Mouse (Mus musculus) c-Kit-positive CD71-positive TER-119-positive erythroid progenitor cells, embryonic 14.5 days (primary cell): Measurements from ENCODE around the gene Kera.

Experiments used
- DNase-seq: peaks from one replicate; pipeline ENCODE4 v3.0.0-alpha.2; 2013; ENCODE audit warnings: low spot score

Kera gene

DNA sequence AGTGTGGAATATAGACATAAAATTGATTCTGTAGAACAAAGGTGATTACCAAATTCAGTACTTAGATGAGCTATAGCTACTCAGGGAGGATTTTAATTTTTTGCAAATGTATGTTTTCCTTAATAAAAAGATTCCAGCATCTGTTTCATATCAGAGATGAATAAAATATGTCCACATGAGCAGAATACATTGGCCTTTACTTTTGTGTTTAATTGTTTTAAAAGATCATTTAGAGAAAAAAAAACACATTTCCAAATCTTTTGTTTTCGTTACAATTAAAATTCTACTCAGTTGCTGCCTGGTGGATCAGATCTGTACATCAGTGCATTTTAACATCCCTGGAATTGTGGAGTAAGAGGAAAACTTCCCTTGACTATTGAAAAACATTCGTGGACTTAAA lies at the start of gene Kera:
Gene Kera, plus strand, starts transcription at position 301 of the 400 bp plus-strand sequence.
- DNase-seq = no peak

- DNase-seq = no peak
These were observed 41.5 kb upstream of the Kera start, which contains the start of gene Lum for GRCm38 (mm10) chr10:97564957-97565856. Gene Lum, plus strand, starts transcription at chr10:97565128.

DNA sequence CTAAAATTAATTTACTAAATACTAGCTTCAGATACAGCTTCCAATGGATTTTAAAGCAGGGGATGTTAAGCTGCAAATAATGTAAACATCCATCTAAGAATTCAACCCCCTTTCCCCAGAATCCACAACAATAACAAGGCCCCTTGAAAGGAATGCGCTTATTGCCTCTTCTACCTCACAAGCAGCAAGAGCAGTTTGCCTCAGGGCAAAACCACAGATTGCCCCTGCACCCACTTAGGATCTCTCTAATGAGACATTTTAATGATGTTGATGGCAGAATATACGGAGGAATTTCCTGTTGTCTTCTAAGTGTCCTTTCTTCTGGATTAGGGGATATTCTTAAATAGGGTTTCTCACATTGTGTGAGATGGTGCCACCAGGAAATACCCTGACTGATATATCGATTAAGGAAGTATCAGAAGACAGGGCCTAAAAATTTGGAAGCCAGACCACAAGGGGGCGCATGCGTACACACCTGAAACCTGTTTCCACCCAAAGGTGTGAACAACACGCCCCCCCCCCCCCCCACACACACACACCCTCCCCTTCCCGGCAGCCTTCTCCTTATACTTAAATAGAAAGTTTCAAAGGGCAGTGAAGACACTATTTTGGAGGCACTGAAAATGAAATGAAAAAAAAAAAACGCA lies 39.1 kb upstream of the Kera start:
- DNase-seq = no peak

DNA sequence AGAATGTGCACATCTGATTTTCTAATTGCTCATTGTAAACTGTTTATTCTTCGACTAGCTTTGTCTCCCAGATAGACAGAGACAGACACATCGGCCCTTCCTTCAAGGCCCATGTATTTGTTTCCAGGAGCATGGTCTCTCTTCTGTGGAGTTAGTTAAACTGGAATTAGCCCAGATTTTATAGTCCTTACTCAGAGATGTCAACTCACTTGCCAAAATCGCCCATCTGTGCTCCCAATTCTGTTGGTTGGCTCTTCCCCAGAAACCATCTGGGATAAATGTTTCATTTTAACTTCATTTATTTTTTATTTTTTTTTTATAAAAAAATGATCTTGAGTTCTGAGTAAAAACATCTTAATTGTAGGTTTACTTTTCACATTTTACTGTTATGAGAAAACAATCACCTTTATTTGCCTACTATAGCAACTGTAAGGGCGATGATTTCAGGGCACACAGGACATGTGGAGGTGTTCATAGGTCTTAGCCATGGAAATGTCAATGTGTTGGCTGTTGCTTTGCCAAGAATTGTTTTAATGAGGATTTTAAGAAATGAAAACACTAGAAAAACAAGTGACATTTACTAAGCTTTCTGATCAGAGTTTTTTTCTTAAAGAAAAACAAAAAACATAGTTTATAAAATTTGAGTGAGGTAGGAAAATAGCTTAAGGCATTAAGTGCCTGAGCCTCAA lies 24.0 kb upstream of the Kera start:
- DNase-seq = no peak

DNA sequence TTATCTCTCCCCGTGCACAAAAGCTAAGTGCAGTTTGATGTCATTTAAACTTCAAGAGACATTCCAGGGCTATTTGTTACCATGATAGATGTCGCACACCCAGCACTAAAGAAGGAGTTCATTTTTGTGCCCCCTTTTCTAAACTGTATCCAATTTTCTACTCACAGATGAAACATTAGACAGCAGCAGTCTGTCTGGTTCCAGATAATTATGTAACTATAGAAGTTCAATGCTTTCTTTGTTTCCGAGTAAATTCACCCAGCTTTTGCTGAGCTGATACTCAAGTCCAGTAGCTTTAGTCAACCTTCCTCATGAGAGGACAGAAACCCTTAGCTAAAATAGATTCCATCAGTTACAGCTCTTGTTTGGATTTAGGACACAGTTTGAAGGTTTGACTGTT lies 22.5 kb upstream of the Kera start:
- DNase-seq = no peak

DNA sequence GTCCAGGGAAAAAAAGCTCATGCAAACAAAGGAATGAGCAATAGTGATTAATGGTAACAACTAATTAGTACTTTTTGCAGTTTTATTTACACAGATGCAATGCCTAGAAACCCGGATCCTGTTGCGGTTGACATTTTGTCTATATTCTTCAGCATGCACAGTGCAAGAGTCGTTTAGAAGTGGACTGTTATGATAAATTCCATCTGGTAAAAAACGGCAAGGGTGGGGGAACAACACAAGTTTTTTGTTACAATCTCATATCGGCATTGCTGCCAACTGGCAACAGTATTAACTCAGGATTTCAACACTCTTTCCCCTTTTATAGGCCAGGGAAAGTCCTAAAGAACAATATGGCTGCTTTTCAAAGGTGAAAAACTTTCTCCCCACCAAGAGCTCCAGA lies 19.5 kb upstream of the Kera start:
- no peak for DNase-seq

- DNase-seq = no peak
These were observed 17.1 kb upstream of the Kera start for GRCm38 (mm10) chr10:97589574-97589973.

DNA sequence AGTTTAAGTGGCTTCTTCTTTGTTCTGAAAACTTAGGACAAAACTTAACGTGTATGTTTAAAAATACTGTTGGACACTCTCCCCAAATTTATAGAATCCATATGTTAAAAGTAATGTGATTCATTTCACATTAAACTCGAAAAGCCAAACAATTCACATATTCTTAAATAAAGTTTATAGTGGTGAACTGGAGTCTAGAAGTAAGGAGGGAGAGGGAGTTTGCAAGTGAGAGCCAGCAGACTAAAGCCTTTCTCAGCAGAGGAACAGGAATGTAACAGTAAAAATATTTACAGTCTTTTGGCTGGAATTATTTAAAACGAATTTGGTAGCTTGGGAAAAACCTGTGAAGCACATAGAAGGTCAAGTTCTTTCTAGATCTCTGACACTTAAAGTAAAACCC lies 15.6 kb upstream of the Kera start:
- no peak for DNase-seq

DNA sequence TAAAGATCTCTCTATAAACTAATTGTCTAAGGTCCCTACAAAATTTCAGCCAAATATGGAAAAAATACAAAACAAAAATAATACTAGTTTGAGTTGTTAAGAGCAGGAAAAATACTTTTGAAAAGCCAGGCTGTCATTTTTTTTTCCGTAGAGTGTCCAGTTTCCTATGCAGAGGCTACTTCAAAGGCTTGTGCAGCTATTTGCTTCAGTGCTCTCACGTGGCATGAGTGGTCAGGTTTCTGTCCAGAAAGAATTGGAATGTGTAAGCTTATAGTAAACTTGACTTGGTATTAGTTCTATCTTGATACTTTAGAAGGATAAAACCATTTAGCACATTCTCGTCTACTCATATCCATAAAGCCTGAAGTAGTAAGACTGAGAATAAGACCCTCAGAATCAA lies 15.0 kb upstream of the Kera start:
- no peak for DNase-seq

DNA sequence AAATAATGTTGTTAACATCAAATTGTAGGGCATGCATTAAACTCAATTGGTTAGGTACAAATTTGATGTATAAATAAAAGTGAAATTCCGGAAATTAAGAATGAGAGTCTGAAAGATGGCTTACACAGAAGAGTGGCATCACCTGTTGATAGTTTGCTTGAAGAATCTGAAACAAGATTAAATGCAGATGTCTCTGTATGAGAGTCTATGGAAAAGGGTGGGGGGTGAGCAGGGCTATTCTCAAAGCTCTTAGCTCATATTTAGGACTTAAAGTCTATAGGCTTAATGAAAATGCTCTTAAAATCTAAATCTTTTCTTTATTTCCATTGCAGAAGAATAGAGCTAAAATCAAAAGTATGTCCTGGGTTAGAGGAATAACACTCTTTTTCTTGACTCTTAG lies 11.0 kb upstream of the Kera start:
- DNase-seq = no peak

DNA sequence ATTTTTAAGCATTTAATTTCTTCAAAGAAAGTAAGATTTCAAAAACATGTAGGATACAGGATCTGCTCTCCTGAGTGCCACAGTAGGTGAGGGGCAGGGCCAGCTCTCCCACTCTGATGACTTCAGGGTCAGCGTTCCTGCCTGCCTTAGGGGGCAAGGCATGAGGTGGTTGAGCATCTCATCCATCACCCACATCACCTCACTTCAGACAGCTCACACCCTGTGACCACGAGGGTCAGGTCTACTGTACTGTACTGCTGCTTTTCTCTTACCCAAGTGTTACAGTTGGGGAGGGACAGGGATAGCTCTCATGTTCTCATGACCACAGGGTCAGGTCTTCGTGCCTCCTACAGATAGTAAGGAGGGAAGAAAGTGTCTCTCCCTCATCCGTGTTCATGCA lies 4.9 kb upstream of the Kera start:
- no peak for DNase-seq

DNA sequence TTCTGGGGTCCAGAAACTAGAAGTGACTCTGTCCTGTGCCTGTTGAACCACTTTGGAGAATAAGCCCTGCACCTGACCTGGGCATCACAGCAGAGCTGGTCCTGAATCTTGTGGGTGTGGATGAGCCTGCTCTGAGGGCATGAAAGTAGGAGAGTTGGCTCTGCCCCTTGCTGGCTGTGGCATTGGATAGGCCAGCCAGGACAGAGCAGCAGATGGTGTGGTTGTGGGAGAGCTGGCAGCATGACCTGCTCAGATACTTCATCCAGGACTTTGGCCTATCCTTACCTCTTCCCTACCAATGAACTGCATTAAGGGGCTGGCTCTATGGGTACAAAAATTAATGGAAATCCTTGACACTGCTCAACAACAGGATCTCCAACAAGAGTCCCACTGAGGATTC lies 3.4 kb upstream of the Kera start:
- DNase-seq = no peak

- no peak for DNase-seq
These were observed 15.6 kb downstream of the Kera start for GRCm38 (mm10) chr10:97622328-97622727.

- DNase-seq = no peak
These were observed 17.7 kb downstream of the Kera start for GRCm38 (mm10) chr10:97624381-97624780.

DNA sequence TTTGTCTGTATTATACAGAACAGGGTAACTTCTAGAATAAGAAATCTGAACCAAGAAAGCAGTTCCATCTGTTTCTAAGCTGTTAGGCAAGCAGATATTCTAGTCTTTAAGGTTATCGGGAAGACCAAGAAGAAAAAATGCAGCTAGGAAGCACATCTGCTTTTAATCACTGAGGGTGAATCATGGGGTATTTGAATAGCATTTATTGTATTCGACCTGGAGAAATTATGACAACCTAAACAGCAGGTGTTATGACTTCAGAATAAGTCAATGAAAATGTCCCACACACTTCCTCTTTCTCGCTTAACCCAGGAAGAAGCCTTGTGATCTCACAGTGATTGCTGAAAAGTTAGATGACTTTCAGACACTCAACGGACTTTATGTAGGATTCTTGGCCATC lies 18.4 kb downstream of the Kera start:
- no peak for DNase-seq

DNA sequence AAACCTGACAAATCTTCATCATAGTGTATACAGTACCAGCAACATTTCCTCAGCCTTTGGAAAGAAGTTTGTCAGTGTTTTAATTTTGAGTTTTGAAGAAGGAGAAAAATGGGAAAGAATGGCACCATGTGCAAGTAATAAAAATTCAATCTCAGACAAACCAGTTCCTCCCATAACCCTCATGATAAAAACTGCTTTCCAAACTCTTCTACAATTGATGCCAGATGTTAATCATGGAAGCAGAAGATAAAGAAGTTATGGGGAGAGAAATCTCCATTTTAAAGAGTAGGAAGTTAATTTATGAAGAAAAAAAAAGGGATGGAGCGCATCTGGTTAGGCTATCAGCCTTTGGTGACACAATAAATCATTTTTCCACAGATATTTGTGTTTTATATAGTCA lies 19.9 kb downstream of the Kera start:
- no peak for DNase-seq

GRCm38 (mm10) chr10:97631061-97631460 lies 24.4 kb downstream of the Kera start:
- DNase-seq = no peak

GRCm38 (mm10) chr10:97641926-97642325 lies 35.2 kb downstream of the Kera start:
- no peak for DNase-seq

DNA sequence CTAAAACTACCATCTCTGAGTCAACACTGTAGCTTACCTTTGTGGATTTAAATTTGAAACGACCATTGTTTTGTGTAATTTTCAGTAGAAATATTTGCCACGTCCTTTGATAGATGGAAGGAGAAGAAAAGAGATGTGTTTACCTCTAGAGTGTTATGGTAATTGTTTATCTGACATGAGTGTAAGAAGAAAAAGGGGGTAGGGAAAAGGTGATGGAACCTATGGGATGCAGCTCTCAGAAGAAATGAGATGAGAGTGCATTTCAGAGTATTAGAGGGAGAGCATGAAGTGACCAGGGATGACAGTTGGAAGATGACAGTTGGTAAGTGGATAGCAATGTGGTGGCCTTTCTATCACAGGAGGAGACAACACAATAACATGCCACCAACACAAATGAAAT lies 37.1 kb downstream of the Kera start, which contains the start of gene Epyc:
Gene Epyc, plus strand, starts transcription at position 301 of the 400 bp plus-strand sequence.
- no peak for DNase-seq

DNA sequence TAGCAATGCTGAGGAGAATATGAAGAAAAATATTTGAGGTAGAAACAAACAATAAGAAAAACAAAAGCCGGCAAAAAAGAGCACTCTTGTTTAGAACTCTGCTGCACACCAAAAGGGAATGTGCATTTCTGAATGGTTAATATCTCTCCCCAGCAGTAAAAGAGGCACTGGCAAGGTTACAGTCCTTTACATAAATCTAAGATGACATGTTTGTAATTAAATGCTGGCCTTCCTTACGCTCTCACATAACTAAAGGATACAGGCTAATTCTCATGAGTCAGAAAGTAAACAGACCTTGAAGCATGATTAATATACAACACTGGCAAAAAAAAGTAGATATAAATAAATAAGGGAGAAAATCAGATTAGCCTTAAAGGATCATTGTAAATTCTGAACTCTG lies 43.7 kb downstream of the Kera start:
- DNase-seq = no peak

DNA sequence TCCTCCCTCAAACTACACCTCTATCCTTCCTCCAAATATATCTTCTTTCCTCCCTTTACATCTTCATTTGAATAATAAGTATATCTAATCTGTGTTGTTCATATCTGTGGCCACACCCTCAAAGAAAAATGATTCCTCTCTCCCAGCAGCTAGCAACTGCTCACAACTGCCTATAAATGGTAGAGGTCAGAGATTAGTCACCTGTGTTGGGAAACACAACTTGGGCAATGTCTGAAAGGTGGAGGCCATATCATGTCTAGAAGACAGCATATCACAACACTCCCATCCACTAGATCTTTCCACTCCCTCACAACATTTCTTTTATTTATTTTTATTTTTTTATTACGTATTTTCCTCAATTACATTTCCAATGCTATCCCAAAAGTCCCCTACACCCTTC lies 52.8 kb downstream of the Kera start:
- no peak for DNase-seq
